Comparison of ENCODE assay signal across 8 mouse cellular contexts in genomic region chr9:42896421-42897210, GRCm38 (mm10). TPM values are rescaled to one million over a fixed set of nuclear protein-coding genes. Genes with fewer than 3 reads are reported as not detected.
DNase-seq lines count a peak whose midpoint lies in the region; ATAC-seq and TF ChIP-seq lines count a peak whose summit lies in the region.

No protein-coding gene starts in this region.

- DNase-seq in lung, adult 2 months = no peak
- no peak for DNase-seq in liver, embryonic 14.5 days (ENCODE audit: low read depth in 3 of 3, low spot score in 3 of 3)
- DNase-seq in stomach, postnatal 0 days (ENCODE audit: low spot score) = no peak
- no peak for DNase-seq in kidney, postnatal 25 days
- DNase-seq in adipocyte (ENCODE audit: low spot score) = no peak

- TF ChIP-seq POLR2A in lung, adult 2 months (IDR thresholded peaks at IDR 0.05; ENCODE audit: borderline replicate concordance, extremely low read depth, low read depth, low read length) = no peak

- H3K4me1 ChIP-seq in lung, embryonic 15.5 days = peaks cover 28% of the 10 kb centered on the region
- no peaks in the 10 kb centered on the region for H3K4me1 ChIP-seq in lung, adult 2 months (ENCODE audit: control insufficient read depth, insufficient read depth, low read length)
- peaks cover 15% of the 10 kb centered on the region for H3K4me1 ChIP-seq in forebrain, embryonic 16.5 days (replicated peaks; ENCODE audit: control insufficient read depth, insufficient read depth, low read length)
- H3K4me1 ChIP-seq in liver, embryonic 14.5 days (replicated peaks; ENCODE audit: control insufficient read depth in 2 of 2, insufficient read depth in 2 of 2, low read length in 1 of 2) = no peaks in the 10 kb centered on the region; a peak in 1 of 4 replicates
- H3K4me1 ChIP-seq in stomach, postnatal 0 days (replicated peaks; ENCODE audit: control insufficient read depth, insufficient read depth) = no peaks in the 10 kb centered on the region

- no peaks in the 10 kb centered on the region for H3K36me3 ChIP-seq in lung, embryonic 15.5 days
- H3K36me3 ChIP-seq in forebrain, embryonic 16.5 days (ENCODE audit: control insufficient read depth, insufficient read depth) = no peaks in the 10 kb centered on the region
- no peaks in the 10 kb centered on the region for H3K36me3 ChIP-seq in liver, embryonic 14.5 days (replicated peaks; ENCODE audit: control insufficient read depth, insufficient read depth, low read depth)
- no peaks in the 10 kb centered on the region for H3K36me3 ChIP-seq in stomach, postnatal 0 days (ENCODE audit: control insufficient read depth, insufficient read depth, low read length)

- H3K4me2 ChIP-seq in lung, embryonic 15.5 days = peak overlapping the region; percentile 95
- H3K4me2 ChIP-seq in forebrain, embryonic 16.5 days (ENCODE audit: low read length) = peak overlapping the region; percentile 90
- H3K4me2 ChIP-seq in liver, embryonic 14.5 days (ENCODE audit: low read depth) = peak overlapping the region; percentile 53
- peak overlapping the region; percentile 86 for H3K4me2 ChIP-seq in stomach, postnatal 0 days (replicated peaks; ENCODE audit: low read depth)

- no peak overlapping the region for H3K9ac ChIP-seq in lung, embryonic 15.5 days
- H3K9ac ChIP-seq in forebrain, embryonic 16.5 days (replicated peaks; ENCODE audit: low read depth, low read length) = no peak overlapping the region; the same call in 1 of the 2 replicates
- no peak overlapping the region for H3K9ac ChIP-seq in liver, embryonic 14.5 days (replicated peaks)
- H3K9ac ChIP-seq in stomach, postnatal 0 days (ENCODE audit: low read length) = no peak overlapping the region

- H3K27me3 ChIP-seq in lung, embryonic 15.5 days = peaks cover 28% of the 10 kb centered on the region; the same call in 1 of the 2 replicates
- H3K27me3 ChIP-seq in forebrain, embryonic 16.5 days (replicated peaks; ENCODE audit: control insufficient read depth, insufficient read depth, low read length) = peaks cover 4% of the 10 kb centered on the region; the same call in 1 of the 2 replicates
- H3K27me3 ChIP-seq in liver, embryonic 14.5 days (ENCODE audit: control insufficient read depth, insufficient read depth, low read length) = peaks cover 25% of the 10 kb centered on the region
- H3K27me3 ChIP-seq in stomach, postnatal 0 days (ENCODE audit: control insufficient read depth, insufficient read depth, low read length) = no peaks in the 10 kb centered on the region; the same call in 1 of the 2 replicates

- TF ChIP-seq EP300 in liver, embryonic 14.5 days (IDR thresholded peaks at IDR 0.05; ENCODE audit: low read depth) = no peak
- no peak for TF ChIP-seq EP300 in stomach, postnatal 0 days (optimal IDR thresholded peaks at IDR 0.05)

- ATAC-seq in lung, embryonic 15.5 days (ENCODE audit: borderline replicate concordance, extremely low read depth, low FRiP score, low TSS enrichment) = no peak
- peak; percentile 14; the same call in 1 of the 2 replicates for ATAC-seq in forebrain, embryonic 16.5 days
- ATAC-seq in liver, embryonic 14.5 days (ENCODE audit: insufficient read depth) = no peak
- no peak for ATAC-seq in stomach, postnatal 0 days (ENCODE audit: low FRiP score, low TSS enrichment)
- ATAC-seq in megakaryocyte-erythroid progenitor cell, adult 5-6 weeks (replicated peaks; ENCODE audit: low FRiP score, low TSS enrichment, poor library complexity, severe bottlenecking) = no peak

- TF ChIP-seq CTCF in lung, adult 2 months (IDR thresholded peaks at IDR 0.05; ENCODE audit: insufficient read depth, low read length) = no peak
- no peak for TF ChIP-seq CTCF in liver, embryonic 14.5 days (IDR thresholded peaks at IDR 0.05; ENCODE audit: low read depth)
- no peak for TF ChIP-seq CTCF in stomach, postnatal 0 days (IDR thresholded peaks at IDR 0.05; ENCODE audit: low read depth)

- WGBS in lung, embryonic 15.5 days = 8% methylated on average over 16 of the region's 16 CpGs
- WGBS in lung, adult 2 months = 12% methylated on average over 16 of the region's 16 CpGs
- WGBS in forebrain, embryonic 16.5 days = 3% methylated on average over 16 of the region's 16 CpGs
- WGBS in liver, embryonic 14.5 days (ENCODE audit: insufficient replicate concordance) = 5% methylated on average over 16 of the region's 16 CpGs
- WGBS in stomach, postnatal 0 days = 10% methylated on average over 16 of the region's 16 CpGs

- no peaks in the 10 kb centered on the region for H3K9me3 ChIP-seq in lung, embryonic 15.5 days
- H3K9me3 ChIP-seq in forebrain, embryonic 16.5 days (ENCODE audit: control insufficient read depth, low read length) = 0 out of 2 replicates have a peak, but pooled peaks cover 2% of the 10 kb centered on the region
- no peaks in the 10 kb centered on the region for H3K9me3 ChIP-seq in liver, embryonic 14.5 days (ENCODE audit: control insufficient read depth, low read length)
- H3K9me3 ChIP-seq in stomach, postnatal 0 days (ENCODE audit: control insufficient read depth, low read length) = no peaks in the 10 kb centered on the region

- no peak overlapping the region for H3K27ac ChIP-seq in lung, embryonic 15.5 days
- H3K27ac ChIP-seq in forebrain, embryonic 16.5 days (ENCODE audit: low read length) = no peak overlapping the region
- no peak overlapping the region for H3K27ac ChIP-seq in liver, embryonic 14.5 days
- no peak overlapping the region for H3K27ac ChIP-seq in stomach, postnatal 0 days (replicated peaks)

- peak overlapping the region; percentile 49 for H3K4me3 ChIP-seq in lung, embryonic 15.5 days
- H3K4me3 ChIP-seq in lung, adult 2 months (replicated peaks; ENCODE audit: extremely low read depth, low read depth, low read length) = no peak overlapping the region
- H3K4me3 ChIP-seq in forebrain, embryonic 16.5 days (replicated peaks; ENCODE audit: low read length) = peak overlapping the region; percentile 52
- H3K4me3 ChIP-seq in liver, embryonic 14.5 days (ENCODE audit: insufficient read depth in 1 of 2, low read depth in 2 of 2, low read length in 2 of 2) = no peak overlapping the region; a peak in 1 of 4 replicates
- H3K4me3 ChIP-seq in stomach, postnatal 0 days (ENCODE audit: low read depth, low read length) = peak overlapping the region; percentile 48

RNA-seq across cellular contexts. Expression of gene Grik4, which starts 47.7 kb away (rescaled TPM):
- 3.1 and 3.2 TPM in 2 replicates for polyA plus RNA-seq in lung, embryonic 15.5 days (2015; fragmentation: Nextera tagmentation; extraction: Ambion mirVana)
- polyA plus RNA-seq in lung, adult 2 months (2012; rRNA removed) = 0.31 and 0.93 TPM in 2 replicates
- 3.0 and 4.8 TPM in 2 replicates for polyA plus RNA-seq in forebrain, embryonic 16.5 days (2015; fragmentation: Nextera tagmentation; extraction: Ambion mirVana)
- 0.38 and 0.52 TPM in 2 replicates for polyA plus RNA-seq in liver, embryonic 14.5 days (2012; rRNA removed)
- 0.19 and 0.20 TPM in 2 replicates for polyA plus RNA-seq in liver, embryonic 14.5 days (2014; fragmentation: Nextera tagmentation; extraction: Ambion mirVana)
- 0.10 and 0.19 TPM in 2 replicates for polyA plus RNA-seq in stomach, postnatal 0 days (2015; fragmentation: Nextera tagmentation; extraction: Ambion mirVana)
- not detected in 2 replicates for total RNA-seq in megakaryocyte-erythroid progenitor cell, adult 5-6 weeks (2014; fragmentation: Nextera tagmentation)
- not detected in 2 replicates for total RNA-seq in megakaryocyte-erythroid progenitor cell, adult 5-6 weeks (2017)

Comparison
In these comparisons a context has a peak if more than half of its experiments do, and no peak if none do; other contexts are left out.
1. H3K4me3 ChIP-seq: peak in lung, embryonic 15.5 days (single experiment), forebrain, embryonic 16.5 days (single experiment) and stomach, postnatal 0 days (single experiment); none in lung, adult 2 months (single experiment) and liver, embryonic 14.5 days (0 of 2).
2. Peak in every context shown above with its lines, with median percentiles within 50 percentile points of each other: H3K4me2 ChIP-seq.